Mouse (Mus musculus) macrophage (primary cell): ENCODE data around the gene Dock4. TPM values are rescaled to one million over a fixed set of nuclear protein-coding genes. Genes with fewer than 3 reads are reported as not detected.

Experiments used
- H3K27ac ChIP-seq: fragments of 350-480 bp; formaldehyde crosslinking; 2 replicates; pipeline ENCODE4 v1.9.0; 2021
- H3K36me3 ChIP-seq: fragments of 350-480 bp; formaldehyde crosslinking; 2 replicates; pipeline ENCODE4 v1.9.0; 2021; ENCODE audit errors: inconsistent target
- H3K4me3 ChIP-seq: fragments of 350-480 bp; formaldehyde crosslinking; 2 replicates; pipeline ENCODE4 v1.9.0; 2021; ENCODE audit errors: inconsistent target
- H3K79me2 ChIP-seq: fragments of 350-480 bp; formaldehyde crosslinking; 2 replicates; pipeline ENCODE4 v1.9.0; 2021; ENCODE audit errors: inconsistent target
- WGBS: methylation state at CpG from one replicate; pipeline ENCODE4 v1.1.7; 2026; ENCODE audit warnings: inconsistent platforms; ENCODE audit not compliant: missing documents; 5-methylcytosine and 5-hydroxymethylcytosine counted together
- polyA plus RNA-seq: library from polyadenylated mRNA; stranded (reverse); fragments of 250-400 nt; gene quantifications from 3 replicates; pipeline ENCODE4 v1.2.4, GENCODE M21; 2018; ENCODE audit warnings: inconsistent platforms

The Dock4 gene
- polyA plus RNA-seq, 1 experiment from 2014 or later = 4.8 TPM

DNA sequence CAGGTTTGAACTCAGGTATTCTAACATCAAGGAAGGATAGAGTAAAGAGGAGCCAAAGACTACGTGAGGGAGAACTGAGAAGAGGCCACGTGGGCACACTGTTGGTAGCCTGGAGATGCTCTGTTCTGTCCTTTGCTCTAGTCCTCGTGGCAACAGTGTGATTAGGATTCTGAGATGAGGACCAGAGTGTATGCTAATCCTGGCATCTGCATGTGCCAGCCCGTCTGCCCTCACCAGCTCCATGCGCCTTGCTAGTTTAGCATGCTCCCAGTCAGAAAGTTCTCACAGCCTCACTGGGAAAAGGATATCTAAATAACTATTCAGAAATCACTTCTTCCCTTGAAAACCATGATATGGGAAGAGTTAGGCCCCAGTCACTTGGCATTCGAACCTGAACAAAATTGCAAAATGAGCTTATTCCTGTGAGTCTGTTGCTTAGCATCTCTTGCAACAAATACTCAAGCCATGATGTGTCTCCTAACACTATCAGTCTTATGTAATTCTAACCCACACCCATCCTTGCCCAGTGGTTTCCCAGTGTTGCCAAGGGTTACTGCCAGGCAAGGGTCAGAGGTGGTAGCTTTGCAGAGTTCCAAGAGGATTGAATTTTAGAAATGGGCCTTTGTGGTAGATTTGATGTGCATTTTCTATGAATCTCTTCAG is 372.4 kb downstream of the Dock4 start:
- H3K27ac ChIP-seq = no peak overlapping the region
- H3K36me3 ChIP-seq = 0 out of 2 replicates have a peak, but pooled peaks cover 7% of the 10 kb centered on the region
- H3K4me3 ChIP-seq = no peak overlapping the region
- no peaks in the 10 kb centered on the region for H3K79me2 ChIP-seq
- WGBS = 98% methylated on average over 6 of the region's 6 CpGs

DNA sequence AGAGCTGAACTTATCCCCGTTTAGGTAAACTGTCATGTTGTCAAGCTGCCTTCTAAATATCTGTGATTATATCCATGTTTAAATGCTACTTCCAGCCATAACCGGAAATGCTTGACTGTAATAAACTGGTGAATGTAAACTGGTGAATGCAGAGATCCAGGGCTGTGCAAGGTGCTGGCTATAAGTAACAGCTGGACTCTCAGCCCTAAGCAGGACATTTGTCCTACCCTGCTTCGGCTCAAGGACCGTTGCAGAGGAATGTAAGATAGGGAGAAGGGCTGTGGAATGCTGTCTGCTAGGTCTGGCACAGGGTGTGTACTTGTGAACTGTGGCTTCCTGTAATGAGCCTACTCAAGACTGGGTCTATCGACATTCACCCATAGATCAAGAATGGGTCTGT is 377.9 kb downstream of the Dock4 start:
- no peak overlapping the region for H3K4me3 ChIP-seq
- no peak overlapping the region for H3K27ac ChIP-seq
- H3K79me2 ChIP-seq = no peaks in the 10 kb centered on the region
- H3K36me3 ChIP-seq = 0 out of 2 replicates have a peak, but pooled peaks cover 7% of the 10 kb centered on the region
- 88% methylated on average over 5 of the region's 5 CpGs for WGBS

DNA sequence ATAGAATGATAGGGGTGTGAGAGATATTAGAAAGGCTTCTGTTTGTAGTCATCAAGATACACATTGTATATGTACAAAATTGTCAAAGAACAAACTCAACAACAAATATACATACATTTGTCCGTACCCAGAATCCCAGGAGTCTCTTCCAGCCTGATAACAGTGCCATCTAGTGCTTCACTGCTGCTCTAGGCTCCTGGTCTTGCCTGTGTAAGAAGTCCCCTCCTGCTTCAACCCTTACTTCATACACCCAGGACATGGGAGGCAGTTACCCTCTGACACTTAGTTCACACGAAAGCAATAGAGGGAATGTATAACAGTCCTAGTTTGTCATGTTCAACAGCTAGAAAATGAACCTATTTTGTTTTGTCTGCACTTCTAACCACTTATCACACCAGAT is 378.5 kb downstream of the Dock4 start:
- WGBS = 100% methylated on average over 2 of the region's 2 CpGs
- Histone ChIP-seq H3K4me3 (no peak overlapping the region), H3K79me2 (no peaks in the 10 kb centered on the region), H3K36me3 (0 out of 2 replicates have a peak, but pooled peaks cover 7% of the 10 kb centered on the region), H3K27ac (no peak overlapping the region)

DNA sequence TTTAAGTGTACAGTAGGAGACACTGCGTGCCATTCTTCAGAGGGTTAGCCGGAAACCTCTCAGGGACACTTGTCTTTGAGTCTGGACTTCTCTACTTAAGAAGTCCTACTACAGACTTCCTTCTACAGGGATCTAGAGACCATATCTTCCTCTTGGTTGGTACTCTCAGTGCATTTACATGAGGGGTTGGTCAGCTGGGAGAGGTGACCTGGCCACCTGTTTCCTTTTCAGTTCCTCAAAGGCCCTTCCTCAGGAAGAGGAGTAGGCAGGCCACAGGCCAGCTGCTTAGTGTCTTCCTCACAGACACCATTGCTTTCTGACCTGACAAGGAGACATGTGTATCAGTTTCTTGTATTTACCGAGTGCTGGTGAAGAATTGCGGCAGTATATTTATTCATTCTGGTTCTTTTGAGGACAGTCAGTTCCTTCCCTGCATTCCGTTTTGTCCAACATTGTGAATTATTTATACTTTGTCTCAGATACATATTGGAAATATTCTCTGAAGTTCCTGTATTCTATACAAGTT is 380.2 kb downstream of the Dock4 start:
- no peaks in the 10 kb centered on the region for H3K79me2 ChIP-seq
- WGBS = 85% methylated on average over 5 of the region's 5 CpGs
- no peak overlapping the region for H3K4me3 ChIP-seq
- 0 out of 2 replicates have a peak, but pooled peaks cover 3% of the 10 kb centered on the region for H3K36me3 ChIP-seq
- no peak overlapping the region for H3K27ac ChIP-seq

DNA sequence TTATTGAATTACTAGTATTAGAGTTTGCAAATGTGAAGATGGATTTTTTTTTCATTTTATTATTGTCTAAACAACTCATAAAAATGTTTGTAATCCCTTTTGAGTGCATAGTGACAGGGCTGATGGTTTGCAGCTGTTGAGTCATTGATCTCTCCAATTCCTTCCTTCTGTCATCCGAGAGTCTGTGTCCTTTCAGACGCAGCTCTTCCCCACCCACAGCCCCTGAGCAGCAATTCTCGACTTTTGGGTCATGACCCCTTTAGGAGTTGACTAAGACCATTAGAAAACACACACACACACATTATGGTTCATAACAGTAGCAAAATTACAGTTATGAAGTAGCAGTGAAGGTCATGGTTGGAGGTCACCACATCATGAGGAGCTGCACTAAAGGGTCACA is 380.7 kb downstream of the Dock4 start:
- no peaks in the 10 kb centered on the region for H3K36me3 ChIP-seq
- H3K27ac ChIP-seq = no peak overlapping the region
- 78% methylated on average over 3 of the region's 3 CpGs for WGBS

DNA sequence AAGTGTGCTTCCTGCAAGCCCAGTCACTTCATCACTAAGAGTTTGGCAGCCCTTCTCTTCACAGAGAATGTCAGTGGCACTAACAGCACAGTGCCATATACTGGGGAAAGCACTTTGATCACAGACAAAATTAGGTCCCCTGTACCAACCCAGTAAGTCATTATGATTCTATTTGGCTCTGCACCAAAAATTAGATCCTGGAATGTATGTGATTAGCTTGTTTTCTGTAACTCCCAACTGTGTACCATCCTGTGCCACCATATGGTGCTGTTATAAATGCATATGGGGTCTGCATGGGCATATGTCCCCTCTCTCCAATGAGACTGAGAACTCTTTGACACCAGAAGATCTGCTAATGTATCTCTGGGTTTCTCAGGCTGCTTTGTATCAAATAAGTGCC is 382.3 kb downstream of the Dock4 start:
- Histone ChIP-seq H3K36me3 (peaks cover 9% of the 10 kb centered on the region; the same call in 1 of the 2 replicates), H3K79me2 (no peaks in the 10 kb centered on the region), H3K27ac (no peak overlapping the region), H3K4me3 (no peak overlapping the region)

More for the DNA sequence above, 380.7 kb downstream of the Dock4 start:
- no peak overlapping the region for H3K4me3 ChIP-seq
- no peaks in the 10 kb centered on the region for H3K79me2 ChIP-seq

DNA sequence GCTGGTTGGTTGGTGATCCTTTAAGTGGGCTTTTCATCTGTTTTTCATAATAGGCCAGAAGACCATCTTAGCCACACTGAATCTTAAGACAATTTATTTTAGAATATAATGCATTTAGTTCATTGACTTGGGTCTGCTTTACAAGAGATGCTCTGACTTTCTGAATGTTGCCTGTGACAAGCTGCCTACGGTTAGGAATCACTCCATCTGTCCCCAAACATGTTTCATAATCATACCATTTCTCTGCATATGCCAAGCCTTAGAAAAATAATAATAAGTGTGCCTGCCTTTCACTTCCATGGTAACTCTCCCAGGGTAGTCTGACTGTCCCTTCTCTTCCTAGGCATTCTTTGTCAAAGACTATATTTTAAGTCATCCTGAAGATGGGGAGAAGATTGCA is 383.5 kb downstream of the Dock4 start:
- Histone ChIP-seq H3K27ac (no peak overlapping the region), H3K79me2 (no peaks in the 10 kb centered on the region), H3K36me3 (peaks cover 9% of the 10 kb centered on the region; the same call in 1 of the 2 replicates), H3K4me3 (no peak overlapping the region)
- 100% methylated on average over 1 of the region's 1 CpGs for WGBS

DNA sequence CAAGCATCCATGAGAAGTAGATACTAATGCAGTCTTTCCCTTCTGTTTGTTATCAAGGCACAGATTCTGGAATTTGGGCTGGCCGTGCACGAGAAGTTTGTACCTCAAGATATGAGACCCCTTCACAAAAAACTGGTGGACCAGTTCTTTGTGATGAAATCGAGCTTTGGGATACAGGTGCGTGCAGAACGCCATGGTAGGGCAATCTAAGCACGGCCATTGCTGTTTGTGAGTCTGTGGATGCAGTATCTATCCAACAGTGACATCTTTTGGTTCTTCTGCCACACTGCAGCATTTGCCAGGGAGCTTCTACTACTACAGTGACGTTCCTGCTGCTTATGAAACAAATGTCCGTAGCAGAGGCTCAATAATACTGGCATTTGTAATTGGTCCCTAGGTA is 386.4 kb downstream of the Dock4 start:
- Histone ChIP-seq H3K4me3 (no peak overlapping the region), H3K27ac (no peak overlapping the region), H3K36me3 (peaks cover 9% of the 10 kb centered on the region; the same call in 1 of the 2 replicates), H3K79me2 (no peaks in the 10 kb centered on the region)
- WGBS = 76% methylated on average over 8 of the region's 8 CpGs

DNA sequence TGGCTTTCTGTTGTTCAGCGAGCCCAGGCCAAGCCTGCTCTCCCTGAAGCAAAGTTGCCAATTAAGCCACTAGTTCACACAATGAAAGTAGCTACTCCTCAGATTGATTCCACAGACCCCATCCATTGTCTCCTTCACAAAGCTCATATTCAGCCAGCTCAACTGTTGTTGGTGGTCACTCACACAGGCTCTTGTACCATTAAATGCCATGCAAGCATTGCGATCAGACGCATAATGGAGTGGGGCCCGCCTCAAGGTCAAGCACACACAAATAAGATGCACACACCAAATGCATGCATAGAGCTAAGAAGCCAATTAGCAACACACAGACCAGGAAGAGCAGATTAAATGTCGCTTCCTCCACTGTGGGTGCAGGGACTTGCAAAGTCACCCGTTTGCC is 391.2 kb downstream of the Dock4 start:
- no peak overlapping the region for H3K4me3 ChIP-seq
- H3K79me2 ChIP-seq = no peaks in the 10 kb centered on the region
- WGBS = 93% methylated on average over 3 of the region's 6 CpGs
- H3K36me3 ChIP-seq = peaks cover 9% of the 10 kb centered on the region; the same call in 1 of the 2 replicates
- H3K27ac ChIP-seq = no peak overlapping the region

DNA sequence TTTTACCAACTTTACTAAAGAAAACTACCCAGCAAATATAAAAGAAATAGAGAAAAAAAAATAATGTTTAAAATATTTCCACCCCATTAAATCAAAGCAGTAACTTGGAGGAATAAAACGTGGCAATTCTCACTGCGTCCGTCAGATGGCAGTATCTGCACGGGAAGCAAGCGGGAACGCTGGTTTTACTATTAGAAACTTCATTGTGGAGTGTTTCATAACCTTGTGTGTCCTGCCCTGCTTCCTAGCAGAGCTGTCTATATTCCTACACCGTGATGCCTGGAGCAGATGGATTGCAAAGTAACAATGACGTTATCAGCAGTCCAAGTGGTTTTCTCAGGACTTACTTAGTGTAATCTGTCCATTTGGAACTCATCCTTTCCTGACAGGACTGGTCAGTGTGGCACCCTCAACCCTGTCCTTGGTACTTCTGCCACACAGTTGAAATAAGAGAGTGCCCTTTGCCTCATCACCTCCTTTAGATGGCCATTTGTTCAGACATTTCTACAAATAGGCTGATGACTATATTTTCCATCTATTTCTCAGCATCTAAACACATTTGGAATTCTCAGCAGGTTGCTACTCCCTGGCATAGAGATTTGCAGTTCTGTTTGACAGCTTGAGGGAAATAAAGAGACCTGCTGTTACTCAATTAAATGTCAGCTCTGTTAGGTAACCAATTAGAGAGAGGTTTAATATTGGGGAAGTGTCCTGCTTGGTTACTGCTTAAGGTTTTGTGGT is 392.0 kb downstream of the Dock4 start:
- Histone ChIP-seq H3K4me3 (no peak overlapping the region), H3K79me2 (no peaks in the 10 kb centered on the region), H3K36me3 (peaks cover 3% of the 10 kb centered on the region; the same call in 1 of the 2 replicates), H3K27ac (no peak overlapping the region)
- WGBS = 3% methylated on average over 8 of the region's 8 CpGs

DNA sequence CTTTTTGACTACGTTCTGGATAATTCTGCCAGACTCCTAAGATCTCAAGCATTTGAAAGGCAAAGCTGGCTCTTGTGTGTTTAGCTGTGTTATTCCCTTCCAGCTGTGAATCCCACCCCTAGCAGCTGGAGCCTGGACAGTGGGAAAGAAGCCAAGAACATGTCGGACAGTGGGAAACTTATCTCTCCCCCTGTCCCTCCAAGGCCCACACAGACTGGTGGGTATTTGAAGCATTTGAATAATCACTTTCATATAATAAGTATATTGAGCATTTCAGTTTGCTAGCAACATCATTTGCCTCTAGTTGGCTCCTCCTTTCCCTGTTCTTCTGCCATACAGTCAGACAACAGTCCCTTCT is 392.6 kb downstream of the Dock4 start:
- H3K36me3 ChIP-seq = no peaks in the 10 kb centered on the region
- no peak overlapping the region for H3K27ac ChIP-seq
- H3K4me3 ChIP-seq = no peak overlapping the region
- no peaks in the 10 kb centered on the region for H3K79me2 ChIP-seq
- WGBS = 92% methylated on average over 2 of the region's 2 CpGs

DNA sequence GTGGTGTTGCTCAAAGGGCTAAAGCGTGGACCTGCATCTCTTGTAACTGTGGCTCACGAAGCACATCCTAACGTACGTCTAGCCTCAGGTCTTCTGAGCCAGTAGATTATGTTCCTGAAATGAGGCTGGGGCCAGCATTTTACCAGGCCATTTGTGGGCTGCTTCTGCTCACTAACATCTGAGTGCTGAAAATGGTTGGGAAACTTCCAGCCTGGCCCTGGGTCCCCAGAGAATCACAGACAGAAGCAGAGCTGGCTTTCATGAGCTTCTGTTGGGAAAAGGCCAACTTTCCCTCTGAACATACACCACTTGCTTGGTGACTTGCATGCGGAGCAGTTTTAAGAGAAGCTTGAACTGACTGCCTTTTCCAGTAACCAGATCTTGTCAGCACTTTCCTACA is 393.2 kb downstream of the Dock4 start:
- Histone ChIP-seq H3K4me3 (no peak overlapping the region), H3K79me2 (no peaks in the 10 kb centered on the region), H3K27ac (no peak overlapping the region), H3K36me3 (no peaks in the 10 kb centered on the region)
- WGBS = 95% methylated on average over 5 of the region's 5 CpGs

DNA sequence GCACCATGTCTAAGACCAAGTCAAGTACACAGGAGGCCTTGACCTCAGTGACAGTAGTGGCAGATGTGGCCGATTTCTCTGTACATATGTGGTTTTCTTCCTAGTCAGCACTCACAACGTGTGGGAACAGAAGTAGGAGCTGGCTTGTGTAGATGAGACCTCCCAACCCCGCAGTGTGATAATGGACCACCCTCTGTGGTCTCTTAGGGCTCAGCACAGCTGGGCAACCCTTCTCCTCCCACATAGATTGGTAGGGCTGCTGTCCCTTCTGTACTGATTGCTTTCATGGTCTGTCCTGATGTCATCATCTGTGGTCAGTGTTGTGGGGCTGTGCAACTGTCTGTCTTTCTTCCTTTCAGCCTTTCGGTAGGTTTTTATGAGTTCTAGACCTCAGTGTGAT is 394.1 kb downstream of the Dock4 start:
- WGBS = 76% methylated on average over 4 of the region's 4 CpGs
- H3K4me3 ChIP-seq = no peak overlapping the region
- H3K36me3 ChIP-seq = no peaks in the 10 kb centered on the region
- H3K79me2 ChIP-seq = no peaks in the 10 kb centered on the region
- no peak overlapping the region for H3K27ac ChIP-seq

DNA sequence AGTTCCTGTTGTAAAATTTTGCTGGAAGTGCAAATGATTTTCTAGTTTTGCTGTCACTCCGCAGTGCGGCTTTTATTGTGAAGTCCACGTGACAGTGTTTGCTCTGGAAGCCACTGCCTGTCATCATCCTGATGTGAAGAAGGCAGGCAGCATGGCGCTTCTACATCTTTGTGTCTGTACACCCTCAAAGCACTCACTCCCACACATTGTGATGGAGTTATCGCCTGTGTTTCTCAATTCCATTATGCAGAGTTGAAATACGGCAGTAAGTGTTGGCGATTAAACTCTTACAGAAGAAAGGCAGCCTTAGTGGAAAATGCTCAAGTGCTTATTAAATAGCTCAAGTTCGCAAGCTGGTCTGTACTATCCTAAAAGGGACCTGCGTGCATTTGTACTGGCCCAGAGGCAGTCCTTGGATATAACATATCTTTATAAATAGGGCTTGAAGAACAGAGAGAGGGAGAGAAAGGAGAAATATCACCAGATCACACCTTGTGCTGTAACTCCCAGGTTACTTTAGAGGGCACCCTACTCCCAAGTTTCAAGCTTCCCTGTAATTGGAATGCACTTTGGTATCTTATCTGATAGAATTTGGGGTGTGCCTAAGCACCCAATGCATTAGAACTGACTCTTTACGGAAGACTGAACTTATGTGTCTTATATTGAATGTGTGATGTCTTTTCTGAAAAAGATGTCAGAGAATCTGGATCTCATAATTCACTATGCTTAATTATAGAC is 396.7 kb downstream of the Dock4 start:
- Histone ChIP-seq H3K4me3 (no peak overlapping the region), H3K79me2 (no peaks in the 10 kb centered on the region), H3K36me3 (no peaks in the 10 kb centered on the region), H3K27ac (no peak overlapping the region)
- 91% methylated on average over 10 of the region's 10 CpGs for WGBS

DNA sequence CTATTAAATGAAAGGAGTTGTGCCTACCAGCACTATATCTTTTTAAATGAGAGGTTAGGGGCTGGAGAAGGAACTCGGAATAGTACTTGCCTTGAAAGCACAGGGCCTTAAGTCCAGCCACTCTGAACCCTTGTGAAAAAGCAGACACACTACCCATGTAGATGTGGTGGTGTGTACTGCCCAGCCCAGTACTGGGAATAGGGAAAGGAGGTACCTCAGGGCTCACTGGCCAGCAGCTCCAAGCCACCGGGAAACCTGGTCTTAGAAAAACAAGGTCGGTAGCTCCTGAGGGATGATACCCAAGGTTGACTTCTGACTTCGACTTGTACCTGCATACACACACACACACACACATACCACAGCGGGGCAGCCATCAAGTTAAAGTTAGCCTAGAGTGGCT is 397.2 kb downstream of the Dock4 start:
- H3K4me3 ChIP-seq = no peak overlapping the region
- 93% methylated on average over 5 of the region's 5 CpGs for WGBS
- no peaks in the 10 kb centered on the region for H3K36me3 ChIP-seq
- H3K27ac ChIP-seq = no peak overlapping the region
- H3K79me2 ChIP-seq = no peaks in the 10 kb centered on the region
